Mouse (Mus musculus): ENCODE measurements around the gene Ank2.

DNA sequence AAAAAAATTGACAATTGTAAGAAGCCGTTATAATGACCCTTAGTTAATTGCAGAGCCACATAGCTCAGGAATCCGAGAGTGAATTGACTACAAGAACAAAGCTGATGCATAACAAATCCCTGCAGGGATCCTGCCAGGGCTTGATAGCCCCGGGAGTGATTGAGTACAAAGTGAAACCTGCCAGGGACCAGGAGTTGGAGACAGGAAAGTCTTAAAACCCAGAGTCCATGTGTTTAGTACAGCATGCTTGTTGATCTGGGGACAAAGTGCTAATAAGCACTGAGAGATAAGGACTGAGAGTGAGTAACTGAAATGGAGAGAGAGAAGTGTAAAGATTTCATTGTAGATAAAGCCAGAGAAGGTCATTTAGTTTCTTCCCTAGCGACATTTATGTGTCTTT, 31.1 kb upstream of the Ank2 start:
- no peak for TF ChIP-seq CTCF (IDR thresholded peaks at IDR 0.05; ENCODE audit: borderline replicate concordance, control insufficient read depth, extremely low read depth, insufficient read depth, low read length, poor library complexity)
- TF ChIP-seq POLR2A (IDR thresholded peaks at IDR 0.05; ENCODE audit: control insufficient read depth, extremely low read depth, insufficient read depth, low read length, poor library complexity): no peak

Measured in thymus, adult 2 months (tissue).